ENCODE assay signal across 29 mouse cellular contexts in the genomic region with DNA sequence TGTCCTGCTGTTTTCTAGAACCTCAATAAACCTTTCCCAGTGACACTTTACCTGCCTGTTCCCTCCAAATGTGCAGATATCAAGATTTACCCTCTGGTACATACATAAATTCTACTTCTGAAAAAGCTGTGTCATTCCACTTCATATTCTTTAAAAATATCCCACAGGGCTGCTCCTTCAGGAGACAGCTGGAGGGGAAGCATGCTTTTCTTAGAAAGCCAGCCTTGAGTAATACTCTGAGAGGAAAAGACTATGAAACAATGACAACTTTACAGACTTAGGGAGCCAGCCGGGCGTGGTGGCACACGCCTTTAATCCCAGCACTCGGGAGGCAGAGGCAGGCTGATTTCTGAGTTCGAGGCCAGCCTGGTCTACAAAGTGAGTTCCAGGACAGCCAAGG. TPM values are rescaled to one million over a fixed set of nuclear protein-coding genes. Genes with fewer than 3 reads are reported as not detected.
DNase-seq lines count a peak whose midpoint lies in the region; ATAC-seq and TF ChIP-seq lines count a peak whose summit lies in the region.
"Had no signal": no experiment of that assay in that cellular context is flagged by ENCODE, and none has a peak within 500 bp of the region (broad histone marks: within the 10 kb centered on the region; RNA-seq: fewer than 3 reads in every experiment).

No protein-coding gene starts in this region.

- TF ChIP-seq POLR2A in CH12.LX (IDR thresholded peaks at IDR 0.05; ENCODE audit: low read depth, low read length): no peak

- WGBS in hindbrain, embryonic 15.5 days: 92% methylated on average over 5 of the region's 5 CpGs
- 94% methylated on average over 5 of the region's 5 CpGs for WGBS in hindbrain, embryonic 11.5 days
- WGBS in limb, embryonic 15.5 days: 78% methylated on average over 5 of the region's 5 CpGs
- 94% methylated on average over 5 of the region's 5 CpGs for WGBS in limb, embryonic 10.5 days

- H3K4me3 ChIP-seq in hindbrain, embryonic 15.5 days: no peak overlapping the region
- no peak overlapping the region for H3K4me3 ChIP-seq in hindbrain, embryonic 11.5 days (ENCODE audit: low read depth, low read length)
- H3K4me3 ChIP-seq in limb, embryonic 15.5 days: no peak overlapping the region
- no peak overlapping the region for H3K4me3 ChIP-seq in limb, embryonic 10.5 days
- H3K4me3 ChIP-seq in CH12.LX (replicated peaks in 1 of 3; ENCODE audit: low read depth in 2 of 3, low read length in 2 of 3, poor library complexity in 1 of 3): peak overlapping the region in 2 of 3 experiments; percentile 13 to 32
- H3K4me3 ChIP-seq: gastrocnemius, adult 2 months; heart, embryonic 13.5 days; hindbrain, embryonic 10.5 days; intestine, embryonic 15.5 days; liver, embryonic 13.5 days; midbrain, embryonic 12.5 days; myocyte had no signal

- TF ChIP-seq RAD21 in CH12.LX (IDR thresholded peaks at IDR 0.05; ENCODE audit: low read depth, low read length): no peak

- no peak for ATAC-seq in hindbrain, embryonic 15.5 days (ENCODE audit: low FRiP score, low read depth)
- ATAC-seq in hindbrain, embryonic 11.5 days (ENCODE audit: low FRiP score): no peak
- no peak for ATAC-seq in limb, embryonic 15.5 days (ENCODE audit: insufficient number of reproducible peaks, low FRiP score, low TSS enrichment, low read depth)
- ATAC-seq: CD4-positive, CD25-positive, alpha-beta regulatory T cell, adult 4 months; forebrain, embryonic 14.5 days; intestine, embryonic 15.5 days had no signal

- no peaks in the 10 kb centered on the region for H3K9me3 ChIP-seq in hindbrain, embryonic 15.5 days
- H3K9me3 ChIP-seq in hindbrain, embryonic 11.5 days (ENCODE audit: control insufficient read depth, low read length): no peaks in the 10 kb centered on the region
- H3K9me3 ChIP-seq in limb, embryonic 15.5 days: no peaks in the 10 kb centered on the region
- H3K9me3 ChIP-seq in limb, embryonic 10.5 days (replicated peaks): no peaks in the 10 kb centered on the region
- H3K9me3 ChIP-seq in CH12.LX (replicated peaks; ENCODE audit: low read length): no peaks in the 10 kb centered on the region
- H3K9me3 ChIP-seq: heart, embryonic 13.5 days; hindbrain, embryonic 10.5 days; intestine, embryonic 15.5 days; liver, embryonic 13.5 days; midbrain, embryonic 12.5 days had no signal

- H3K27me3 ChIP-seq in hindbrain, embryonic 15.5 days: no peaks in the 10 kb centered on the region
- no peaks in the 10 kb centered on the region for H3K27me3 ChIP-seq in hindbrain, embryonic 11.5 days (ENCODE audit: control insufficient read depth, insufficient read depth, low read length)
- H3K27me3 ChIP-seq in limb, embryonic 15.5 days: no peaks in the 10 kb centered on the region
- H3K27me3 ChIP-seq in limb, embryonic 10.5 days (ENCODE audit: low read depth, poor library complexity, severe bottlenecking): no peaks in the 10 kb centered on the region
- H3K27me3 ChIP-seq in CH12.LX (replicated peaks): no peaks in the 10 kb centered on the region
- H3K27me3 ChIP-seq: heart, embryonic 13.5 days; intestine, embryonic 15.5 days; liver, embryonic 13.5 days; midbrain, embryonic 12.5 days had no signal

- H3K4me2 ChIP-seq in hindbrain, embryonic 15.5 days: no peak overlapping the region
- H3K4me2 ChIP-seq in hindbrain, embryonic 11.5 days (replicated peaks; ENCODE audit: low read depth, low read length): no peak overlapping the region
- H3K4me2 ChIP-seq in limb, embryonic 15.5 days: no peak overlapping the region
- peak overlapping the region; percentile 100 for H3K4me2 ChIP-seq in CH12.LX (ENCODE audit: insufficient read depth, low read depth, poor library complexity, severe bottlenecking)
- H3K4me2 ChIP-seq: heart, embryonic 13.5 days; intestine, embryonic 15.5 days; liver, embryonic 13.5 days; midbrain, embryonic 12.5 days had no signal

- no peak overlapping the region for H3K9ac ChIP-seq in hindbrain, embryonic 15.5 days
- no peak overlapping the region for H3K9ac ChIP-seq in hindbrain, embryonic 11.5 days (ENCODE audit: low read depth, low read length)
- no peak overlapping the region for H3K9ac ChIP-seq in limb, embryonic 15.5 days
- H3K9ac ChIP-seq in CH12.LX (ENCODE audit: insufficient read depth, low read depth): peak overlapping the region; percentile 16
- H3K9ac ChIP-seq: heart, embryonic 13.5 days; intestine, embryonic 15.5 days; liver, embryonic 13.5 days; midbrain, embryonic 12.5 days had no signal

- dilution Hi-C loops in CH12.LX (cut with MboI; ENCODE audit: extremely low pct_ligation_motif_present, extremely low pct_unique_long_range_greater_than_20kb, low sequenced_read_pairs): no loop called here

- no peak for DNase-seq in hindbrain, embryonic 11.5 days (ENCODE audit: low spot score)
- DNase-seq in limb, embryonic 10.5 days (ENCODE audit: low spot score): no peak
- DNase-seq in CH12.LX (ENCODE audit: extremely low read depth) (no peak), ZHBTc4 (ENCODE audit: low read depth, low spot score) (peak; percentile 19)
- no peak for DNase-seq in retina, embryonic 14.5 days (ENCODE audit: low spot score)
- DNase-seq: cerebellum, adult 11 months; cerebellum, adult 9-10 months; cerebellum, postnatal 36 days; gastrocnemius, adult 2 months; heart, postnatal 10 days; kidney, adult 2 months; kidney, postnatal 36 days; layer of hippocampus, postnatal 36 days; liver, embryonic 13.5 days; lung, adult 18-20 months; retina, postnatal 1 day; spleen, adult 18-20 months; thymus, adult 18-20 months; thymus, postnatal 25 days had no signal

- peaks cover 83% of the 10 kb centered on the region for H3K79me2 ChIP-seq in CH12.LX (replicated peaks; ENCODE audit: control insufficient read depth, extremely low read depth, insufficient read depth, poor library complexity, severe bottlenecking)

- peaks cover 33% of the 10 kb centered on the region for H3K36me3 ChIP-seq in hindbrain, embryonic 15.5 days
- H3K36me3 ChIP-seq in hindbrain, embryonic 11.5 days (ENCODE audit: control insufficient read depth, insufficient read depth, low read length): peaks cover 11% of the 10 kb centered on the region; the same call in 1 of the 2 replicates
- peaks cover 35% of the 10 kb centered on the region for H3K36me3 ChIP-seq in limb, embryonic 15.5 days
- H3K36me3 ChIP-seq in limb, embryonic 10.5 days: peaks cover 71% of the 10 kb centered on the region
- peaks cover 31 to 34% of the 10 kb centered on the region in 2 experiments for H3K36me3 ChIP-seq in CH12.LX (replicated peaks in 1 of 2; ENCODE audit: control insufficient read depth in 1 of 2, insufficient read depth in 1 of 2, low read length in 1 of 2)

- no peak for TF ChIP-seq CTCF in CH12.LX (conservative IDR thresholded peaks at IDR 0.05 in 1 of 2, IDR thresholded peaks at IDR 0.05 in 1 of 2; ENCODE audit: low read depth in 2 of 2, low read length in 2 of 2)

- H3K27ac ChIP-seq in hindbrain, embryonic 15.5 days (replicated peaks): 0 out of 2 replicates have a peak overlapping the region, but pooled peaks have one; percentile 28
- H3K27ac ChIP-seq in hindbrain, embryonic 11.5 days (ENCODE audit: low read depth, low read length): no peak overlapping the region
- H3K27ac ChIP-seq in limb, embryonic 15.5 days: 0 out of 2 replicates have a peak overlapping the region, but pooled peaks have one; percentile 17
- H3K27ac ChIP-seq in limb, embryonic 10.5 days: no peak overlapping the region
- H3K27ac ChIP-seq in CH12.LX (ENCODE audit: insufficient read depth, low read depth): peak overlapping the region; percentile 76
- H3K27ac ChIP-seq: gastrocnemius, adult 2 months; heart, embryonic 13.5 days; hindbrain, embryonic 10.5 days; intestine, embryonic 15.5 days; liver, embryonic 13.5 days; midbrain, embryonic 12.5 days had no signal

- in situ Hi-C loops in CH12.LX (cut with MboI; ENCODE audit: low pct_ligation_motif_present, low pct_unique_long_range_greater_than_20kb, low sequenced_read_pairs): no loop called here

- TF ChIP-seq EP300 in CH12.LX (IDR thresholded peaks at IDR 0.05; ENCODE audit: low read length): no peak

- peaks cover 32% of the 10 kb centered on the region for H3K4me1 ChIP-seq in hindbrain, embryonic 15.5 days (replicated peaks)
- no peaks in the 10 kb centered on the region for H3K4me1 ChIP-seq in hindbrain, embryonic 11.5 days (replicated peaks; ENCODE audit: control insufficient read depth, insufficient read depth, low read length)
- H3K4me1 ChIP-seq in limb, embryonic 15.5 days: peaks cover 29% of the 10 kb centered on the region
- peaks cover 24% of the 10 kb centered on the region for H3K4me1 ChIP-seq in limb, embryonic 10.5 days
- H3K4me1 ChIP-seq in CH12.LX (ENCODE audit: control insufficient read depth in 1 of 2, insufficient read depth in 2 of 2): peaks cover 23 to 52% of the 10 kb centered on the region in 2 experiments

TF ChIP-seq in CH12.LX, 34 proteins besides CTCF, POLR2A, EP300 and RAD21 (continues in another document):
- TF ChIP-seq TBP (conservative IDR thresholded peaks at IDR 0.05; ENCODE audit: low read depth, low read length) (peak; percentile 94), MXI1 (IDR thresholded peaks at IDR 0.05; ENCODE audit: low read depth, low read length) (no peak)

RNA-seq across cellular contexts. Expression of a gene that starts 4.7 kb away (rescaled TPM):
- polyA plus RNA-seq in hindbrain, embryonic 15.5 days (2015; fragmentation: Nextera tagmentation; extraction: Ambion mirVana): 150 and 163 TPM in 2 replicates
- 282 and 285 TPM in 2 replicates for polyA plus RNA-seq in hindbrain, embryonic 11.5 days (2014; fragmentation: Nextera tagmentation; extraction: Ambion mirVana)
- polyA plus RNA-seq in limb, embryonic 15.5 days (2015; fragmentation: Nextera tagmentation; extraction: Ambion mirVana): 277 and 292 TPM in 2 replicates
- 284 and 298 TPM in 2 replicates for polyA plus RNA-seq in limb, embryonic 10.5 days (2016; fragmentation: Nextera tagmentation; extraction: Ambion mirVana)
- total RNA-seq in CH12.LX (2012; rRNA removed): 186 and 259 TPM in 2 replicates
- 239 and 242 TPM in 2 replicates for total RNA-seq in CH12.LX (2014; rRNA removed)
- 204 and 205 TPM in 2 replicates for polyA plus RNA-seq in CH12.LX (2012; ENCODE audit: insufficient read length, low read depth)

RNA-seq across cellular contexts. Expression of a gene that starts 22.1 kb away (rescaled TPM):
- 14.7 and 15.3 TPM in 2 replicates for polyA plus RNA-seq in hindbrain, embryonic 15.5 days (2015; fragmentation: Nextera tagmentation; extraction: Ambion mirVana)
- polyA plus RNA-seq in hindbrain, embryonic 11.5 days (2014; fragmentation: Nextera tagmentation; extraction: Ambion mirVana): 6.6 and 6.9 TPM in 2 replicates
- polyA plus RNA-seq in limb, embryonic 15.5 days (2015; fragmentation: Nextera tagmentation; extraction: Ambion mirVana): 2.5 and 3.6 TPM in 2 replicates
- 5.7 and 5.8 TPM in 2 replicates for polyA plus RNA-seq in limb, embryonic 10.5 days (2016; fragmentation: Nextera tagmentation; extraction: Ambion mirVana)
- 0.55 and 0.89 TPM in 2 replicates for total RNA-seq in CH12.LX (2012; rRNA removed)
- 0.30 and 0.36 TPM in 2 replicates for total RNA-seq in CH12.LX (2014; rRNA removed)
- 0.20 and 0.40 TPM in 2 replicates for polyA plus RNA-seq in CH12.LX (2012; ENCODE audit: insufficient read length, low read depth)
- total RNA-seq: megakaryocyte, adult 5-6 weeks had no signal
- polyA plus RNA-seq: CD4-positive, CD25-positive, alpha-beta regulatory T cell, adult 4 months had no signal

RNA-seq across cellular contexts. Expression of a gene that starts 26.9 kb away (rescaled TPM):
- polyA plus RNA-seq in hindbrain, embryonic 15.5 days (2015; fragmentation: Nextera tagmentation; extraction: Ambion mirVana): 18.5 and 18.7 TPM in 2 replicates
- 9.1 and 13.8 TPM in 2 replicates for polyA plus RNA-seq in hindbrain, embryonic 11.5 days (2014; fragmentation: Nextera tagmentation; extraction: Ambion mirVana)
- polyA plus RNA-seq in limb, embryonic 15.5 days (2015; fragmentation: Nextera tagmentation; extraction: Ambion mirVana): 11.0 and 12.0 TPM in 2 replicates
- polyA plus RNA-seq in limb, embryonic 10.5 days (2016; fragmentation: Nextera tagmentation; extraction: Ambion mirVana): 7.1 and 9.1 TPM in 2 replicates
- 1.8 and 2.2 TPM in 2 replicates for total RNA-seq in CH12.LX (2012; rRNA removed)
- 1.5 and 1.8 TPM in 2 replicates for total RNA-seq in CH12.LX (2014; rRNA removed)
- polyA plus RNA-seq in CH12.LX (2012; ENCODE audit: insufficient read length, low read depth): 4.4 and 4.6 TPM in 2 replicates

Comparison
In these comparisons a context has a peak if more than half of its experiments do, and no peak if none do; other contexts are left out.
1. H3K27ac ChIP-seq: peak in hindbrain, embryonic 15.5 days (single experiment), limb, embryonic 15.5 days (single experiment) and CH12.LX (single experiment); none in hindbrain, embryonic 11.5 days (single experiment) and limb, embryonic 10.5 days (single experiment).
2. H3K4me3 ChIP-seq: peak in CH12.LX (2 of 3); none in hindbrain, embryonic 15.5 days (single experiment), hindbrain, embryonic 11.5 days (single experiment), limb, embryonic 15.5 days (single experiment) and limb, embryonic 10.5 days (single experiment).